Mouse (Mus musculus) skeletal muscle tissue, adult 2 months (tissue): ENCODE data around the gene Vmn2r6.
"Not testable (repeated sequence)": the region's sequence is repeated elsewhere in the genome, so short reads cannot be mapped to it uniquely, and the experiment has no call there.

ENCODE experiments used
- DNase-seq: peaks from one replicate; pipeline ENCODE4 v3.0.0-alpha.2; 2012; ENCODE audit warnings: low read depth, low spot score

Gene Vmn2r6

DNA sequence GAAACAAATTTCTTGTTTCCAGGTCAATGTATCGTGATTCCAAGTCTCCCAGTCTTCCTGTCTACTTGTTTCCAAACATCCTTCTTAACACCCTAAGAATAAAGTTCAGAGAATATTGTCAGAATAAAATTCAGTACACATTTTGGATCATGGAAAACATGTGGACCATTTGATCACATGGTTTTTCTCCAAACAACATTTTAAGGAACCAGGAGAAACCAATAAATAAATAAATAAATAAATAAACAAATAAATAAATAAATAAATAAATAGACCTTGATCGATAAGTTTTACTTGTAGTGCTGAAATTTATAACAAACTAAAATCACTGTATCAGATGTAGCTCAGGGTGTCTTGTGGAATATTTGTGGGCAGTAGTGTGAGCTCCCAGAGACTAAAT lies at the start of gene Vmn2r6:
TSS of gene Vmn2r6 (minus strand) at position 101 of the 400 bp plus-strand sequence.
- DNase-seq: not testable (repeated sequence)

- no peak for DNase-seq
These were observed 22.0 kb upstream of the Vmn2r6 start for GRCm38 (mm10) chr3:64587618-64588017.

DNA sequence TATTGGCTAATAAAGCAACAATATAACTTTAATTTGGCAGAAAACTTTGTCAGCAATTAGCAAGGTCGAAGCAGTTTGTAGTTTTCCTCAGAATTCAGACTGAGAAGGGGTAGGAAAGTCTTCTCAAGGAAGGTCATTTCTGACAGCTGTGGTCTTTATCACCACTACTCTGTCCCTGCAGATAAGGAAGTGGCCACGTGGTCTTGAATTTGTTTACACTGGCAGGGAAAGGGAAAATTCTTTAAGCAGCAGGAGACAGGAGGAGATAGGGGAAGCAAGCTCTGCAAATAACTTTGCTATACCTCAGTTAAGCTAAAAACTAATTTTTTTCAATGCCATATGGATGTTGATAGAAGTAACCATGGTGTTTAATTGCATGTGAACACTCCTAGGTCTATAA lies 3.2 kb upstream of the Vmn2r6 start:
- DNase-seq: not testable (repeated sequence)

GRCm38 (mm10) chr3:64523585-64523984 lies 42.0 kb downstream of the Vmn2r6 start:
- not testable (repeated sequence) for DNase-seq

GRCm38 (mm10) chr3:64509742-64510141 lies 55.9 kb downstream of the Vmn2r6 start, which contains the start of gene Vmn2r5:
Gene Vmn2r5 (minus strand): TSS chr3:64509842.
- DNase-seq: not testable (repeated sequence)
